Mouse (Mus musculus) neural tube, embryonic 10.5 days (tissue): ENCODE data around the gene Mcrs1.
"Not testable (repeated sequence)": the region's sequence is repeated elsewhere in the genome, so short reads cannot be mapped to it uniquely, and the experiment has no call there.

Experiments
- DNase-seq: peaks from one replicate; pipeline ENCODE4 v3.0.0-alpha.2; 2017; ENCODE audit warnings: low spot score; ENCODE audit errors: extremely low spot score

Gene Mcrs1

GRCm38 (mm10) chr15:99251111-99251510 lies 650 bp downstream of the Mcrs1 start:
- DNase-seq, result not testable (repeated sequence)

- no peak for DNase-seq
Measured at GRCm38 (mm10) chr15:99249938-99250337, 1.8 kb downstream of the Mcrs1 start.

- DNase-seq, result no peak
Measured at GRCm38 (mm10) chr15:99248972-99249371, 2.8 kb downstream of the Mcrs1 start.

- DNase-seq, result not testable (repeated sequence)
Measured at GRCm38 (mm10) chr15:99246736-99247135, 5.0 kb downstream of the Mcrs1 start.

- no peak for DNase-seq
Measured at GRCm38 (mm10) chr15:99242045-99242444, 9.7 kb downstream of the Mcrs1 start.

GRCm38 (mm10) chr15:99241249-99241648 lies 10.5 kb downstream of the Mcrs1 start:
- no peak for DNase-seq

- no peak for DNase-seq
Measured at GRCm38 (mm10) chr15:99240129-99240528, 11.6 kb downstream of the Mcrs1 start.

- no peak for DNase-seq
Measured at GRCm38 (mm10) chr15:99238006-99238405, 13.8 kb downstream of the Mcrs1 start.

- no peak for DNase-seq
Measured at GRCm38 (mm10) chr15:99234326-99235010, 17.3 kb downstream of the Mcrs1 start.

GRCm38 (mm10) chr15:99233719-99234118 lies 18.0 kb downstream of the Mcrs1 start:
- no peak for DNase-seq

- no peak for DNase-seq
Measured at GRCm38 (mm10) chr15:99231998-99232397, 19.8 kb downstream of the Mcrs1 start.

GRCm38 (mm10) chr15:99226090-99226489 lies 25.7 kb downstream of the Mcrs1 start:
- peak; percentile 28 for DNase-seq

- DNase-seq, result peak; percentile 49
Measured at GRCm38 (mm10) chr15:99225081-99225810, 26.5 kb downstream of the Mcrs1 start.

- peak; percentile 69 for DNase-seq
Measured at GRCm38 (mm10) chr15:99224208-99224911, 27.4 kb downstream of the Mcrs1 start, which contains the start of gene Kcnh3. Gene Kcnh3 (plus strand): TSS chr15:99224861.

GRCm38 (mm10) chr15:99223585-99224207 lies 28.1 kb downstream of the Mcrs1 start:
- peak; percentile 70 for DNase-seq

- peak; percentile 38 for DNase-seq
Measured at GRCm38 (mm10) chr15:99222794-99223584, 28.8 kb downstream of the Mcrs1 start.

GRCm38 (mm10) chr15:99221315-99221952 lies 30.3 kb downstream of the Mcrs1 start:
- DNase-seq, result peak; percentile 41

- no peak for DNase-seq
Measured at GRCm38 (mm10) chr15:99217630-99218029, 34.1 kb downstream of the Mcrs1 start.

GRCm38 (mm10) chr15:99215741-99216463 lies 35.9 kb downstream of the Mcrs1 start:
- no peak for DNase-seq

- no peak for DNase-seq
Measured at GRCm38 (mm10) chr15:99214941-99215340, 36.8 kb downstream of the Mcrs1 start.
